Mouse (Mus musculus) thymus, adult 2 months (tissue): ENCODE data around the gene Pnpla2.

Experiments used
- CTCF ChIP-seq: fragments of 200-500 bp; IDR thresholded peaks from 2 replicates; pipeline ENCODE4 v1.5.1; 2012; ENCODE audit warnings: mild to moderate bottlenecking, control low read depth, low read length, moderate library complexity, borderline replicate concordance; ENCODE audit not compliant: control insufficient read depth, poor library complexity, insufficient read depth; ENCODE audit errors: extremely low read depth
- POLR2A ChIP-seq: fragments of 200-500 bp; IDR thresholded peaks from 2 replicates; pipeline ENCODE4 v1.6.1; 2012; ENCODE audit warnings: mild to moderate bottlenecking, low read length, control low read depth, moderate library complexity; ENCODE audit not compliant: control insufficient read depth, poor library complexity, insufficient read depth; ENCODE audit errors: extremely low read depth

- TF ChIP-seq POLR2A: no peak
- no peak for TF ChIP-seq CTCF
Measured at GRCm38 (mm10) chr7:141470637-141470944, 15.6 kb downstream of the Pnpla2 start.
